Mouse (Mus musculus): ENCODE results near the gene Vill.

DNA sequence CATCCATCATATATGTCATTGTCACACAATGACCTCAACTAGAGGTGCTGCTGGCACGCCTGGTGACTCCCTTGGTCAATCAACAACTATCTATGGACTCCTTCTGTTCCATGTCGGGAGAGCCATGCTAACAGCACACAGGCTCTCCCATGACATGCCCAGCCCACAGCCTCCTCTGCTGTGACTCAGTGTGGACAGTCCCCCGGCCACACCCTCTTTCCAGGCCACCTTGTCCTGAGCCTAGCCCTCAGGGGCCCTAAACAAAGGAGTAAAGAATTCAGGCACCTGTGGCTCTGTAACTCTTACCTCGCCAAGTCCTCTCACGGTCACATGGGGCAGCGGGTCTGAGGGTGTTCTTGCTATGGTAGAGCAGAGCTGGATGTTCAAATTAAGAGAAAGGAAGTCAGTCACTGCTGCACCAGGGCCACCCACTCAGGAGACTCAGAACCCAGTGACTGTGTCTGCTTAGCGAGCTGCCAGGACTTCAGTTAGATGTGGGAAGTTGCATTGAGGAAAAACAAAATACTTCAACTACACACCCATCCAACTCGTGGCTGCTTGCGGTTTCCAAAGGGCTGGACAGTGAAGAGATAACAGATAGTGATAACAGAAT is 1.5 kb downstream of the Vill start:
- no peak for TF ChIP-seq CTCF (IDR thresholded peaks at IDR 0.05; ENCODE audit: borderline replicate concordance, control insufficient read depth, extremely low read depth, insufficient read depth, low read length, poor library complexity)
- no peak for TF ChIP-seq POLR2A (IDR thresholded peaks at IDR 0.05; ENCODE audit: control insufficient read depth, extremely low read depth, insufficient read depth, low read length, poor library complexity)

All from thymus, adult 2 months (tissue).